Mouse (Mus musculus) hindbrain, postnatal 0 days (tissue): ENCODE results near the gene Pkp2. TPM values are rescaled to one million over a fixed set of nuclear protein-coding genes. Genes with fewer than 3 reads are reported as not detected.

Experiments used
- ATAC-seq: fragments of 200-750 bp; cut with Nextera tagmentation; 2 replicates; pipeline ENCODE4 v1.8.0; 2017; ENCODE audit warnings: mild to moderate bottlenecking, moderate TSS enrichment, moderate library complexity
- DNase-seq: peaks from one replicate; pipeline ENCODE4 v3.0.0-alpha.2; 2015; ENCODE audit warnings: low spot score
- H3K27ac ChIP-seq: fragments of 300-500 bp; sonication (generic); 2 replicates; pipeline ENCODE4 v1.5.1; 2014; ENCODE audit warnings: mild to moderate bottlenecking
- H3K27me3 ChIP-seq: fragments of 300-500 bp; sonication (generic); 2 replicates; pipeline ENCODE4 v1.6.1; 2014; ENCODE audit warnings: low read length, mixed read lengths; ENCODE audit not compliant: insufficient read depth
- H3K36me3 ChIP-seq: fragments of 300-500 bp; sonication (generic); 2 replicates; pipeline ENCODE4 v1.6.1; 2014; ENCODE audit warnings: low read length, mixed read lengths; ENCODE audit not compliant: insufficient read depth
- H3K4me1 ChIP-seq: fragments of 300-500 bp; sonication (generic); 2 replicates; pipeline ENCODE4 v1.6.1; 2014; ENCODE audit warnings: antibody characterized with exemption, low read length, mixed read lengths; ENCODE audit not compliant: insufficient read depth
- H3K4me2 ChIP-seq: fragments of 300-500 bp; sonication (generic); 2 replicates; pipeline ENCODE4 v1.6.1; 2014; ENCODE audit warnings: low read depth, mild to moderate bottlenecking, low read length, moderate library complexity, mixed read lengths
- H3K4me3 ChIP-seq: fragments of 300-500 bp; sonication (generic); 2 replicates; pipeline ENCODE4 v1.5.1; 2014; ENCODE audit warnings: low read length
- H3K9ac ChIP-seq: fragments of 300-500 bp; sonication (generic); replicated peaks from 2 replicates; pipeline ENCODE4 v1.6.1; 2014; ENCODE audit warnings: mild to moderate bottlenecking, low read length, moderate library complexity, mixed read lengths
- H3K9me3 ChIP-seq: fragments of 300-500 bp; sonication (generic); 2 replicates; pipeline ENCODE4 v1.6.1; 2016; ENCODE audit warnings: low read length, mixed read lengths
- CTCF ChIP-seq: IDR thresholded peaks from 2 replicates; pipeline ENCODE4 v1.5.1; 2016; ENCODE audit warnings: antibody characterized with exemption, control low read depth, low read depth
- WGBS: fragments of 180-500 bp; shearing (Covaris S2); extraction: QIAGEN DNeasy Blood & Tissue Kit; methylation state at CpG from one replicate; pipeline ENCODE4 v1.1.7; 2014; 5-methylcytosine and 5-hydroxymethylcytosine counted together
- polyA plus RNA-seq: library from polyadenylated mRNA; unstranded; fragments of >200 nt; fragmentation: Nextera tagmentation; extraction: Ambion mirVana; gene quantifications from 2 replicates; pipeline ENCODE4 v1.2.1, GENCODE M21; 2015
- total RNA-seq: library from RNA; depleted of rRNA; stranded (reverse); fragments of >200 nt; gene quantifications from 2 replicates; pipeline ENCODE4 v1.2.3, GENCODE M21; 2014

Pkp2 gene
- total and polyA plus RNA-seq, 2 experiments from 2014 or later: 1.4 to 1.9 TPM

DNA sequence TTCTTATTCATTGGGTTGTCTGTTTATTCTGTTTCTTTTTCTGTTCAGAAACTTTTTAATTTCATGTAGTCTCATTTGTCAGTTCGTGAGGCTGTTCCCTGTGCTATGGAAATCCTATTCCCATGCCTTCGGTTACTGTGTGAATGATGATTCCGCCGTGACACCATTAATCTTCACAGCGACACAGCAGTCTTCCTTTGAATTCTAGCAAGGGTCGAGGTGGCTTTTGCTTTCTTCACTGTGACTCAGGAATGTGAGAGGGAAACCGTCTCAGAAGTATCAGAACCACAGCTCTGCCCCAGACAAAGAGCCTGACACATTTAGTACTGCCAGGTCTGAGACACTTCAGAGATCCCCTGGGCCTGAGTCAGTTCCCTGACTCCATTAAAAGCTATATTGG lies 42.8 kb downstream of the Pkp2 start:
- no peaks in the 10 kb centered on the region for H3K36me3 ChIP-seq
- no peak overlapping the region for H3K27ac ChIP-seq
- no peaks in the 10 kb centered on the region for H3K4me1 ChIP-seq
- H3K27me3 ChIP-seq: no peaks in the 10 kb centered on the region
- no peak overlapping the region for H3K4me3 ChIP-seq
- DNase-seq (no peak), ATAC-seq (no peak)
- no peak overlapping the region for H3K9ac ChIP-seq
- no peaks in the 10 kb centered on the region for H3K9me3 ChIP-seq
- H3K4me2 ChIP-seq: no peak overlapping the region
- WGBS: 54% methylated on average over 7 of the region's 7 CpGs
- no peak for TF ChIP-seq CTCF

DNA sequence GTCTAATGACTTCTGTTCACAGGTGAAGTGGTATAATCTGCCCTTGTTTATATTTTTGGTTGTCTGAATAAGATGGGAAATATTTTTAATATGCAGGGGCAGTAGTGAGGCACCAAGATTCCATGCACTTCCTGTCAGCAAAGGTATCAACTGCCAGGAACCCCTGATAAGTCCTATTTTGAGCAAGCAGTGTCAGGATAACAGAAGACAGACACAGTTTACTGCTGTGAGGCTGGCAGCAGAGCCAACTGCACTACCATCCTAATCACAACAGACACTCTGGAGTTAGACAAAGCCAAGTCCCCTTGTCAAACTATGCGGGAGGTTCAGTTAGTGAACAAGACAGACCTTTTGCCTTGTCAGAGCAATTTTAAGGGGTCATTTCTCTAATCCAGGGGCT lies 43.6 kb downstream of the Pkp2 start:
- ATAC-seq (no peak), DNase-seq (no peak)
- Histone ChIP-seq H3K36me3 (no peaks in the 10 kb centered on the region), H3K4me1 (no peaks in the 10 kb centered on the region), H3K27me3 (no peaks in the 10 kb centered on the region), H3K4me3 (no peak overlapping the region), H3K9ac (no peak overlapping the region), H3K27ac (no peak overlapping the region), H3K9me3 (no peaks in the 10 kb centered on the region), H3K4me2 (no peak overlapping the region)
- no peak for TF ChIP-seq CTCF
- 54% methylated on average over 1 of the region's 1 CpGs for WGBS

DNA sequence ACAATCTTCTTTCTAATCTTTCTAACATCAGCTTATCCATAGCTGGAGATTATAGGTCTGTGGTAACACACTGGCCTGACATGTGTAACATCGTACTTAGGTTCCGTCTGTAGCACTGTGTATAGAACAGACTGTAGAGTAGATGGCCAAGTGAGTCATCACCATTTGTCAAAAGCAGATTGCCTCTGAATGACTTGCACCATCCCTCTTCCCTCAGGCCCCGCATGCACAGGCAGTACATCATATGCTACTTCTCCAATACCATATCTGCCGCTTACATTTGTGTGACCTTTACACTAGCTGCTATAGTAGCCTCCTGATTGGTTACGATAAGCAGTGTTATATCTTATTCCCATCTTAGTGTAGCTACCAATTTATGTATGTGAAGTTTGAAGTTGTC lies 47.8 kb downstream of the Pkp2 start:
- Histone ChIP-seq H3K27ac (no peak overlapping the region), H3K36me3 (no peaks in the 10 kb centered on the region), H3K27me3 (no peaks in the 10 kb centered on the region), H3K9me3 (no peaks in the 10 kb centered on the region), H3K4me3 (no peak overlapping the region), H3K9ac (no peak overlapping the region), H3K4me2 (no peak overlapping the region), H3K4me1 (no peaks in the 10 kb centered on the region)
- ATAC-seq: no peak
- no peak for TF ChIP-seq CTCF
- DNase-seq: no peak
- 90% methylated on average over 5 of the region's 5 CpGs for WGBS

DNA sequence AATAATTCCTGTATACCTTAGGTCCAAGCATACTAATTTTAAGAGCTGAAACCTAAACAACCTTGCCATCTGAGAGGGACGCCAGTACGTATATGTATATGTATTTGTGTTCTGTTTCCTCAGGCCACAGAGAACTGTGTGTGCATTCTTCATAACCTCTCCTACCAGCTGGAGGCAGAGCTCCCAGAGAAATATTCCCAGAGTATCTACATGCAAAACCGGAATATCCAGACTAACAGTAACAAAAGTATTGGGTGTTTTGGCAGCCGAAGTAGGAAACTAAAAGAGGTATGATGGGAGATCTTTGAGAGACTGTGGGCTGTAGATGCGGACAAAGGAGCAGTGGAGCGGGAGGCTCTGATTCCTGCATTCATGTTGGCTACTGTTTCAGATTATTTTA lies 48.4 kb downstream of the Pkp2 start:
- Histone ChIP-seq H3K9me3 (no peaks in the 10 kb centered on the region), H3K4me1 (no peaks in the 10 kb centered on the region), H3K27me3 (no peaks in the 10 kb centered on the region), H3K36me3 (no peaks in the 10 kb centered on the region), H3K4me2 (no peak overlapping the region), H3K27ac (no peak overlapping the region), H3K4me3 (no peak overlapping the region), H3K9ac (no peak overlapping the region)
- 95% methylated on average over 6 of the region's 6 CpGs for WGBS
- ATAC-seq (no peak), DNase-seq (no peak)
- TF ChIP-seq CTCF: no peak

DNA sequence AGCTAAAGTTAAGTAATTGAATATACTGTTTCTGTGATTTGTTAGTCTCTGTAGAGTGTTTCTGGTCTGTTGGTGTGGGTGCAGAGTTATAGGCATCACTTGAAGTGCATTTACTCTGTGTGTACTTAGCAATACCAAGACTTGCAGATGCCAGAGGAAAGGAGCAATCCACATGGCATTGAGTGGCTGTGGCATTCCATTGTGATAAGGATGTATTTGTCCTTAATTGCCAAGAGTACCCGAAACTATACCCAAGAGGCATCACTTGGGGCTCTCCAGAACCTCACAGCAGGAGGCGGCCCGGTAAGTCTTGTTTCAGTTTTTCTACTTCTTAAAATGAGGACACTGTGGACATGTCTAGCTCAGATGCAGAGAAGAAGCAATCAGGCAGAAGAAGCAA lies 49.3 kb downstream of the Pkp2 start:
- Histone ChIP-seq H3K36me3 (no peaks in the 10 kb centered on the region), H3K27ac (no peak overlapping the region), H3K9me3 (no peaks in the 10 kb centered on the region), H3K4me2 (no peak overlapping the region), H3K9ac (no peak overlapping the region), H3K4me1 (no peaks in the 10 kb centered on the region), H3K27me3 (no peaks in the 10 kb centered on the region), H3K4me3 (no peak overlapping the region)
- no peak for DNase-seq
- WGBS: 82% methylated on average over 3 of the region's 3 CpGs
- ATAC-seq: no peak
- TF ChIP-seq CTCF: no peak

DNA sequence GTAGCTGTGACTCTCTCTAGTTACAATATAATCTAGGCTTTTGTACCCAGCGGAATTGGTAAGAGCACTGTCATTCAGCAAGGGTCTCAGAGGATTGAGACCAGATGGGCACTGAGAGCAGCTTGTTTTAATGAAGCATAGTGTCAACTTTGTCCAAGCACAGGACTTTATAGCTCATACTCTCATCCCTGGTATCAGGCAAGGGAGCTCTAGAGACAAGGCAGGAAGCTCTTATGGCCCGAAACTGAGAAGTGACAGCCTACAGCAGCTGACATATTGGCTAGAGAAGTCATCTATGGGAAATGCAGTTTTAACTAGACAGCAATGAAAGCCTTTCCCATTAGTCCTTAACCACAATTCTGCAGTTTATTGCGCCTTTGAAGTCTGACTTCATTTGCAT lies 59.9 kb downstream of the Pkp2 start:
- ATAC-seq: no peak

DNA sequence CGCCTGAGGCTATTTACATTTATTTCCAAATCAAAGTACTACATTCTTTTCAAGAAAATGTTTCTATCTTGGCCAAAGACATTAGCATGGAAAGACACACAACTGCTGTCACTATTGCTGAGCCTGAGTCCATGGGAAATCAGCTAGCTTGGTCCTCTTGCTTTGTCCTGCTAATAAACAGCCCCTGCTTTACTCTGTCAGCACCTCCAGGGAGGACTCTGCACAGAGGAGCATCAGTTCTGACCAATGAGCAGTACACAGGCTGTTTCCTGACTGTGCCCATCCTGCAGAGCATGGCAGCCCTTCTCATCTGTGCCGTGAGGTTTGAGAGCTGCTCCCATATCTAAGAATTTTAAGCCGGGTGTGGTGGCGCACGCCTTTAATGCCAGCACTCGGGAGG lies 60.6 kb downstream of the Pkp2 start:
- Histone ChIP-seq H3K9me3 (no peaks in the 10 kb centered on the region), H3K9ac (no peak overlapping the region), H3K4me2 (no peak overlapping the region), H3K4me1 (no peaks in the 10 kb centered on the region), H3K4me3 (no peak overlapping the region), H3K27ac (no peak overlapping the region), H3K27me3 (no peaks in the 10 kb centered on the region), H3K36me3 (no peaks in the 10 kb centered on the region)
- TF ChIP-seq CTCF: no peak
- DNase-seq: no peak
- 85% methylated on average over 6 of the region's 6 CpGs for WGBS
- ATAC-seq: no peak

More for the DNA sequence above, 59.9 kb downstream of the Pkp2 start:
- Histone ChIP-seq H3K9ac (no peak overlapping the region), H3K36me3 (no peaks in the 10 kb centered on the region), H3K27me3 (no peaks in the 10 kb centered on the region), H3K4me1 (no peaks in the 10 kb centered on the region), H3K27ac (no peak overlapping the region), H3K4me3 (no peak overlapping the region), H3K4me2 (no peak overlapping the region), H3K9me3 (no peaks in the 10 kb centered on the region)
- 46% methylated on average over 3 of the region's 3 CpGs for WGBS
- no peak for TF ChIP-seq CTCF
- DNase-seq: no peak
